Mouse (Mus musculus): ENCODE data around the gene A4galt.
"Not testable (repeated sequence)": the region's sequence is repeated elsewhere in the genome, so short reads cannot be mapped to it uniquely, and the experiment has no call there.

The A4galt gene

DNA sequence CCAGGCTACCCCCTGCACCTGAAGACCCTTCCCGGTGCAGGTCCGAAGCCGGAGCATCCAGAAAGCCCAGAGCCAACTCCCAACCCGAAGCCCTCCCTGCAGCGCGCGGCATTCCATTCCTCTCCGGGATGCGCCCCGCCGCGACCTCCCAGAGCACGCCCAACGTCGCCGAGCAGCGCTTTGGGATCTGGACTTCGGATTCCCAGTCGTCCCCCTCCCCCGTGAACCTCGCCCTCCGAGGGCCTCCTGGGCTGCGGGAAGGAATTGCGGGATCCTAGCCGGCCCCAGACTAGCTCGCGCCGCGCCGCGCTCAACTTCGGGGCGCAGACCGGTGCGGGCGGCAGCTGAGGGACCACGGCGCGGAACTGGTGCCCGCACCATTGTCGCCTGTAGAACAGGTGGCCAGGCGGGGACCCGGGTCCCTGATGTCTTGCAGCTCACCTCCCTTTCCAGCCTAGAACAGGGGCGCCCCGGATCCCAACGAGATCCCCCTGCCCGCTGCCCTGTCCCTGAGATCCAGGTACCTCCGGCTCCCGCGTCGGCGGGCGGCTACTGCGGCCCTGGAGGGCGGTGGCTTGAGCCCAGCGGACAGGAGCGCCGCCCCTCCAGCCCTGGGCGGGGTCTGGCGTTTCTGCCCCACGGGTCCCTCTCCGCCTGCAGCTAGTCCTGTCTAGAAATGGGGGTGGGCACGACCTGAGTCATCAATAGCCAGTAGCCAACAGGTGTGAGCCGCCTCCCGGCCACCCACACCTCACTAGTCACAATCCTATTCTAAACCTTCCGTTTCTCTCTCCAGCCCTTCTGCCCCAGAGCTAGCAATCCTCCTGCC is at the start of gene A4galt:
Gene A4galt (minus strand): TSS at position 599 of the 829 bp plus-strand sequence.
- no peak for DNase-seq (ENCODE audit: low spot score)

DNA sequence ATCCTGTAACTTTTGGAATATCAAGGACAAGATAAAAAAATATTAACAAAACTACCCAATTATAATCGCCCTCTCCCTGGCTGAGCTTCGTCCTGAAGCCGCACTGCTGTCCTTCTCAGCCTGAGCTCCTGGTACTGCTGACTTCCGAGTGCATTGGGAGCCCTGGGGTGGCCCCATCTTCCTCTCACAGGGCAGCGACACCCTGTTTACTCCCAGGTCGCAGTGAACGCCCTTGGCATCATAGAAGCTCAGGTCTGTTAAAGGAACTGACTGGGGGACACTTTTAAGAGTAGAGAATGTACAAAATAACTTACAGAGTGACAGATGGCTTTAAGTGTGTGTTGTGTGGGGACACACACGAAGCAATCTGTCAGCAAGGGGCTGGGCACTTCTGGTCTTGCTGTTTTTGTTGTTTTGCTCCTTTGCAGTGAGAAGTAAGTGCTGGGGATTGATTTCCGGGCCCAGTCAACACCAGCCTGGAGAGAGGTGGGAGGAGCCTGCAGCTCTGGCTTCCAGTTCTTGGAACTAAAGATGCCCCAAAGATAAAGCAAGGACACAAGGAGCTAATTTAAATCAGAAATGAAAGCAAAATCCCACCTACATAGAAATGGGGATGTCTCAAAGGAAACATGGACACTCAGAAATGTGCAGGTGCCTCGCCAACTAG is 48.5 kb upstream of the A4galt start:
- no peak for DNase-seq (ENCODE audit: low spot score)

DNA sequence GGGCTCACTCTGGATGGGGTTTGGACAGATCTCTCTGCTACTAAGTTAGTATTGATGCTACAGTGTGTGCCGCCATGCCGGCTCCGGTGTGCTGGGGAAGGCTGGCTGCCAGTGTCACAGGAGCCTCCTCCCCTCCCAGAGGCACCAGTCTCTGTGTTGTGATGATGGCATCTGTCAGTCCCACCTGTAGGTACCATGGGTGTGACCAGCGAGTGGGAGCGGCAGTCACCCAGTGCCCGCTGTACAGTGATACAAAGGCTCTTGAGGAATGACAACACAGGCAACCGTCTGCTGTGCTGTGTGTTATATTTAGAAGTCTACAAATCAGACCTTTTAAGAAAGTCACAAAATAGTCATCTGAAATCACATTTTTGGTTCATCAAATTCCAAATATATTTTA is 47.9 kb upstream of the A4galt start:
- DNase-seq (ENCODE audit: low spot score): no peak

DNA sequence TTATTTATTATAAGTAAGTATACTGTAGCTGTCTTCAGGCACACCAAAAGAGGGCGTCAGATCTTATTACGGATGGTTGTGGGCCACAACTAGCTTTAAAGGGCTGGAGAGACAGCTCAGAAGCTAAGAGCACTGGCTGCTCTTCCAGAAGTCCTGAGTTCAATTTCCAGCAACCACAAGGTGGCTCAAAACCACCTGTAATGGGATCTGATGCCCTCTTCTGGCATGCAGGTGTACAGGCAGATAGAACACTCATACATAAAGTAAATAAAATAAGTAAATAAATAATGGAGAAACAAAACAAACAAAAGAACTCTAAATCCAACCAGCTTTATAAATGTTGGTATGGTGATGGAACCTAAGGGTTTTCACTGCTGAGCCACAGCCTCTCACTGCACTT is 47.2 kb upstream of the A4galt start:
- DNase-seq (ENCODE audit: low spot score): no peak

DNA sequence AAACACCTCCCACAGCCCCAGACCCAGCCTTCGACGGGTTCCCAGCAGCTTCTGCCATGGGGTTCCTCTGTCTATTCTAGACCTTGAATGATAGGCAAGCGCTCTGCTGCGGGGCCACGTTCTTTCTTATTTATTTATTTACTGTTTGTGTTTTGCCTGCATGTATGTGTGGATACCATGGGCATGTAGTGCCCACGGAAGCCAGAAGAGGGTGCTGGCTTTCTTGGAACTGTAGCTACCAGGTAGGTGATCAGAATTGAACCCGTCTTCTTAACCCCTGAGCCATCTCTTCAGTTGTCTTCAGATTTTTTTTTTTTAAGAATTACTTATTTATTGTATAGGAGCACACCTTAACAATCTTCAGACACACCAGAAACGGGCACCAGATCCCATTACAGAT is 46.7 kb upstream of the A4galt start:
- DNase-seq (ENCODE audit: low spot score): no peak

DNA sequence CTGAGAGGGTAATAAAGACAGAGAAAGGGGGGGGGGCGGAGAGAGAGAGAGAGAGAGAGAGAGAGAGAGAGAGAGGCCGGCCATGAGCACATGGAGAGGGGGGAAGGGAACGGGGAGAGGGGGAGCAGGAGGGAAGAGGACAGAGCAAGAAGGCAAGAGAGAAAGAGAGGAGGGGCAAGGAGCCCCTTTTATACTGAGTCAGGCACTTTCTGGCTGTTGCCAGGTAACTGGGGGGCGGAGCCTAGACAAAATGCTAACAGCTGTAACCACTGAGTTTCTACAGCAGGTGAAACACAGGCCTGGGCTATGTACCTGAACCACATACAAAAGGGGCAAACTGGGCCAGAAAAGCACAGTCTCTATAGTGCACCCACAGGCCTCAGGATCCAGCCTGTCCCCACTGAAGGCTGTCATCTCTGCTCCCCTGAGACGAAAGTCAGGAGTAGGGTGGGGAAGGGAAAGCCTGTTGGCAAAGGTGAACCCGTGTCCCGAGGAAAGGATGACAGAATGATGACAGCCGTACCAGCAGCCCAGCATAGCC is 45.3 kb upstream of the A4galt start:
- no peak for DNase-seq (ENCODE audit: low spot score)

DNA sequence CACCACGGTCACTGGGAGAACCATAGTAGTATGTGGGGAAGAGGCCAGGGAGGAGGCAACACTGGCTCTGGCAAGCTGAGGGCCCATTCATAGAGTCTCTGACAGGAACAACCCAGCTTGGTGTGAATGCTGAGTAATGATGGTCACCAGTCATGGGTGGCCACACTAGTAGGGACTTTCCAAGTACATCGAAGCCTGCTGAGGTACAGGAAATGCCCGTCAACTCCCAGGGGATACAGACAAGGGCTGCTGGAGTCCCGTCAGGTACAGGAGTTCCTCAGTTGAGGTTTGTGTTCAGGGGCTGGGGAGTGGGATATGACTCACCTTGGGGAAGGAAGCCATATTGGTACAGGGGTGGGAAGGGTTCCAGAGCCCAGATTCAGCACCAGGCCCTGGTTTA is 44.5 kb upstream of the A4galt start:
- no peak for DNase-seq (ENCODE audit: low spot score)

DNA sequence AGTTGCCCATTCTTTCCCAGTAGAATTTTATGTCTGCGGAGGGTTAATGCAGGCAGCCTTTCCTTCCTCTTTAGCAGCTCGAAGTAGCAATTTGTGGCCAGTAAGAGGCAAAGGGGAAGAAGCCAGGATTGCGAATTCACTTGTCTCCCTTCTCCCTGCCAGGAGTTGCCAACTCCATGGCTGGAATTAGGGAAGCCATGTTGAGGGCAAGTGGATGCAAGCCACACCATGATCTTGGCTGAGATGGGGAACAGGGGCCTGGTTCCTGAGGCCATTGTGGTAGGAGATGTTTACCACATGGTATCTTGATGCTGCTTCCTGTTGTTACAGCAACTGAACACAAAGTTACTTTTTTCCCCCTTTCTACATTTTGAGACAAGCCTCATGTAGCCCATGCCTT is 43.4 kb upstream of the A4galt start:
- DNase-seq (ENCODE audit: low spot score): no peak

GRCm38 (mm10) chr15:83293706-83294645 is 42.4 kb upstream of the A4galt start:
- DNase-seq (ENCODE audit: low spot score): no peak

DNA sequence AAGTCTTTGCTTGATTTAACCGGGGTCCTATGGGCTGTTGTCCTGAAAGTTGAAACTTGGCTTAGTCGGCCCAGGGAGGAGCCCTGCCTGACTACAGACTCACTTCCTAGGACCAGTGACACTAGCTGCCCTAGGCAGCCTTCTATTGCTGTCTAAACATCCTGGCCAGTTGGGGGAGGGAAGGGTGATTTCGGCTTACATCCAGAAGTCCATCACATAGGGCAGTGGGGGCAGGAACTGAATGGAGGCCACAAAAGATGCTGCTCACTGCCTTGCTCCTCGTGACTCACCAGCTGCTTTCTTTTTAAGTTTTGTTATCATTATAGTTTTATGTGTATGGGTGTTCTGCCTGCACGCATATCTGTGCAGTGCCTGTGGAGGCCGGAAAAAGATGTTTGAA is 41.6 kb upstream of the A4galt start:
- no peak for DNase-seq (ENCODE audit: low spot score)

- DNase-seq (ENCODE audit: low spot score): no peak
These were observed 40.9 kb upstream of the A4galt start for GRCm38 (mm10) chr15:83292261-83293056.

GRCm38 (mm10) chr15:83290899-83291298 is 39.3 kb upstream of the A4galt start:
- DNase-seq (ENCODE audit: low spot score): no peak

DNA sequence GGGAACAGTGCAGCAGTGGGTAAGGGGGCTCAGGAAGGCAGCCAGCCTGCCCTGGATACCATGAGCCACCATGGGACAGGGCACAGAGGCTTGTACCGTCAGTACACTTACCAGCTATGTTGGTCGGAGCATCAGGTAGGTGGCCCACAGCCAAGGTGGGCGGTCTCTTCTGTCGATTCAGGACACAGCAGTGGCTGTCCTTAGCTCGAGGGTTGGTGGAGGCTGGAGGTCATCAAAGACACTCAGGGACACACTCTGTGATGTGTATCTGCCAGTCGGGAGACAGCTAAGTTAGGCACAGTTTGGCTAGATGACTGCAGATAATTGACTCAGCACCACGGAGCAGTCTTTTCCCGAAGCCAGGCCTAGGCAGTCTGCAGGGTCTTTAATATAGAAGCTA is 33.3 kb upstream of the A4galt start:
- no peak for DNase-seq (ENCODE audit: low spot score)

GRCm38 (mm10) chr15:83282397-83282796 is 30.8 kb upstream of the A4galt start:
- no peak for DNase-seq (ENCODE audit: low spot score)

DNA sequence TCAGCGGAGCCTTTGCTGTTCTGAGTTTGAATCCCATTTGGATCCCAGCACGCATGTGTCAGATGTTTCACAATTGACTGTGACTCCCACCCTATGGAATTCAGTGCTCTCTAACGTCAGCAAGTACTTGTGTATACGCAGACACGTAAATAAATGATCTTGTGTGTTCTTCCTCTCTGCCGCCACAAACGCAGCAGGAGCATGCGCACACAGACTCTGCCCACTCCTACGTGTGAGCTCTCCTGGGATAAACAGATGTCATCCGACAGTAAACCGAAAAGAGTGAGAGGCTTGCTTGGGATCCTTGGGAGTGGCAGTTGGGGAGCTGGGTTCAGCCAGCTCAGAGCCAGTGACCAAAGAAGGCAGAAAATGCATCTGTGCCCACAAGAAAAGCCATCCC is 29.7 kb upstream of the A4galt start:
- DNase-seq (ENCODE audit: low spot score): no peak

DNA sequence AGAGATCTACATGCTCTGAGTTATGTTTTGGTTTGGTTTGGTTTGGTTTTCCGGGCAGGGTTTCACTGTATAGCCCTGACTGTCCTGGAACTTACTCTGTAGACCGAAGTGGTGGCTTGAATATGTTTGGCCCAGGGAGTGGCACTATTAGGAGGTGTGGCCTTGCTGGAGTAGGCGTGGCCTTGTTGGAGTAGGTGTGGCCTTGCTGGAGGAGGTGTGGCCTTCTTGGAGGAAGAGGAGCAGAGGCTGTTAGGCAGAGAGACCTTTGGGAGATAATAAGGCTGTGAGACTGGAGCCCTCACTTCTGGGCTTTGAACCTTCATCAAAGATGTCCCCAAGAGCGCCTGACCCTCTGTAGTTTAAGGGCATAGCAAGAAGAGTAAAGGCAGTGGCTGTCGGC is 27.0 kb upstream of the A4galt start:
- DNase-seq (ENCODE audit: low spot score): no peak

GRCm38 (mm10) chr15:83277451-83277850 is 25.9 kb upstream of the A4galt start:
- DNase-seq (ENCODE audit: low spot score): no peak

- not testable (repeated sequence) for DNase-seq (ENCODE audit: low spot score)
These were observed 22.7 kb upstream of the A4galt start for GRCm38 (mm10) chr15:83274237-83274636.

DNA sequence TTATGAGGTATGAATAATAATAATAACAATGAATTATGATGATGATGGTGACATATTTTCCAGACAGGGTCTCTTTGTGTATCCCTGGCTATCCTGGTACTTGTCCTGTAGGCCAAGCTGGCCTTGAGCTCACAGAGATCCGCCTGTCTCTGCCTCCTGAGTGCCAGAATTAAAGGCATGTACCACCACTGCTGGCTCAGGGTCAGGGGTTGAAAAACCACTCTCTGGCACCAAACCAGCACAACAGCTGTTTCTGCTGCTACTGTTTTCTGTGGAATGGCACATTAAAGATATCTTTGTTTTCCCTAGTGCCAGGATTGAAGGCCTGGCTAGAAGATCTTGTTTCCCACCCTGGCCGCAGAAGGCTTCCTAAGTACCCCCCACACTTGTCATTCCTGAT is 21.4 kb upstream of the A4galt start:
- DNase-seq (ENCODE audit: low spot score): no peak

DNA sequence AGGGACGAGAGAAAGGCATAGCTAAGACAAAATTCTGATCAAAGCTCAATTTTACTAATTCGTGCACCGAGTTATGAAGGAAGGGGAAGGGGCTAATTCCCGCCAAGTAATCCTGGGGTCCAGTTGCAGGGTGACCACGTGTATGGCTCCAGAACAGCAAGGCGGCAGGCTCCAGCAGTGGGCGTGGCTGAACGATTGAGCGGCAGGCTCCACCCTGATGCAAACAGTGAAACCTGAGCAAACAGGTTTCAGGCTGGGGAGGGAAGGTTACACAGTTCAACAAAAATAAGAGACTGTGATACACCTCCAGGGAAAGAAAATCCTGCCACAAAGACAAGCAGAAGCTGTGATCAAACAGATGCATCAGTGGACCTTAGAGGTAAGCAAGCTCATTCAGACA is 19.6 kb upstream of the A4galt start:
- DNase-seq (ENCODE audit: low spot score): not testable (repeated sequence)

GRCm38 (mm10) chr15:83269985-83270384 is 18.4 kb upstream of the A4galt start:
- not testable (repeated sequence) for DNase-seq (ENCODE audit: low spot score)
